Mouse (Mus musculus): ENCODE data around the gene Tmem135. TPM values are rescaled to one million over a fixed set of nuclear protein-coding genes. Genes with fewer than 3 reads are reported as not detected.

The Tmem135 gene
- total RNA-seq, 2 experiments from 2014 or later, result 58.1 to 62.4 TPM

- DNase-seq (ENCODE audit: low spot score in 2 of 2), result no peak
Measured at GRCm38 (mm10) chr7:89134884-89135511, 269.0 kb downstream of the Tmem135 start.

DNA sequence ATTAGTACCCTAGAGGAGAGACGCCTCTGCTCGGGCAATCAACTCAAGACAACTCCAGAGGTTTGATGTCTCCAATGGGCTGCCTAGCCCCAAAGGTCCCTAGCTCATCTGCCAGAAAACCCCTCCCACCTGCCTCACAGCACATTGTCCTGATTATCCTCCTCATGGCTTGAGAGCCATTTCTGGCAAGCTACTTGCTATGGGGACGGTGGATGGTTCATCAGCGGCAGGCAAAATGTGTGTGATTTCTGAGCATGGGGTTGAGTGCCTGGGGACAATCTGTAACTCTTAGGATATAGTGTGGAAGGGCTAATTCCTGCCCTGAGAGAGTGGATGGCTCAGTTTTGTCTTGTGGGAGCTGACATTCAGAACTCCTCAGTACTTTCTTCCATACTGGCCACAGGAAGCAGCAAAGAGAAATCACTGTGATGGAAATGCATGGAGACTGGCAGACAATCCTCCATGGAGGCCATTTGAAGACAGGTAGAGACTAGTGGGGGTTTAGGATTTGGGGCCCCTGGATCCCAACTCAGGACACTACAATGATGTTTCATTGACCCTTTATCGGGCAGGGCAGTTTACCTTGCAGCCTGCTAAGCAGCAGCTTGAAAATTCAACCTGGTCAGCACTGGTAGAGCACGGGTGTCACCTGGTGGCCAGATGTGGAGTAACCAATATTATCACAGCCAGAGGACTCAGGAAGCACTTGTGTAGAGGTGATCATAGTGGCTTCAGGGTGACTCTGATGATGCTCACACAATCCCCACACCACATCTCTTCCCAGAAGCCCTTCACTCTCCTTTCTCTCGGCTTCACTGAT, 277.7 kb downstream of the Tmem135 start:
- DNase-seq (ENCODE audit: low spot score in 2 of 2), result peak; percentile 54 to 59

GRCm38 (mm10) chr7:89116261-89116664, 287.8 kb downstream of the Tmem135 start:
- DNase-seq (ENCODE audit: low spot score in 2 of 2), result no peak

GRCm38 (mm10) chr7:89115633-89116032, 288.4 kb downstream of the Tmem135 start:
- DNase-seq (ENCODE audit: low spot score in 2 of 2), result no peak

DNA sequence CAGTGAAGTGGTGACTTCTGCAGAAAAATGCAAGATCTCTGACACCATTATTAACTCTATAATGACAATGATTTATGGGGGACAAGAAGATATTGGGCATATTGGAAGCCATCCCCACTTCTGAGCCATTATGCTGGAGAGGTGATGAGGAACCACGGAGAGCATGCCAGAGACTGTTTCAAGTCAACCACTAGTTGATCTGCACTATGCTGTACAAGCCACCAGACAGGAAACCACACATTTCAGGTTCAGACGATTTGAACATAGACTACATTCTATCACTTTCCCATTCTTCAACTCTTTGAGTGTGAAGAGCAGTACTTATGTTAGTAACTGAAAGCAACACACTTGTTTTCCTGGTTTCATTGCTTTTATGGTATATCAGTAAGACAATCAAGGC, 297.6 kb downstream of the Tmem135 start:
- no peak for DNase-seq (ENCODE audit: low spot score in 2 of 2)

GRCm38 (mm10) chr7:89099756-89100155, 304.3 kb downstream of the Tmem135 start:
- DNase-seq (ENCODE audit: low spot score in 2 of 2), result no peak

Small RNA genes lying within 50 kb of the gene (microRNA-seq; reads per million reads assigned to microRNA genes)
- gene Gm22171 (0 reads per million in 2 experiments), gene Gm24659 (0 reads per million in 2 experiments)

Other genes with a start within 250 kb of the Tmem135 start
- gene Fzd4, start 133 bp upstream of the Tmem135 start, total RNA-seq (2021), result 1 to 10 TPM; 5.6 to 5.7 TPM
- 10 to 100 TPM; 17.0 to 19.4 TPM for gene Prss23, start 123.0 kb upstream of the Tmem135 start, total RNA-seq (2021)
- gene Me3, start 228.2 kb upstream of the Tmem135 start, total RNA-seq (2021), result 100 to 1,000 TPM; 100 to 105 TPM

Measured in left cerebral cortex, adult 18-20 months (tissue).